Mouse (Mus musculus) midbrain, embryonic 10.5 days (tissue): ENCODE results near the gene Krt36. TPM values are rescaled to one million over a fixed set of nuclear protein-coding genes. Genes with fewer than 3 reads are reported as not detected.

Source experiments
- DNase-seq: peaks from one replicate; pipeline ENCODE4 v3.0.0-alpha.2; 2017; ENCODE audit warnings: low spot score
- H3K27ac ChIP-seq: fragments of 300-500 bp; sonication (generic); replicated peaks from 2 replicates; pipeline ENCODE4 v1.5.1; 2016; ENCODE audit warnings: mild to moderate bottlenecking
- H3K27me3 ChIP-seq: fragments of 300-500 bp; sonication (generic); 2 replicates; pipeline ENCODE4 v1.6.1; 2016; ENCODE audit warnings: low read depth, mild to moderate bottlenecking; ENCODE audit not compliant: poor library complexity, severe bottlenecking
- H3K36me3 ChIP-seq: fragments of 300-500 bp; sonication (generic); 2 replicates; pipeline ENCODE4 v1.6.1; 2016; ENCODE audit warnings: mild to moderate bottlenecking, moderate library complexity
- H3K4me1 ChIP-seq: fragments of 300-500 bp; sonication (generic); 2 replicates; pipeline ENCODE4 v1.6.1; 2016
- H3K4me3 ChIP-seq: fragments of 300-500 bp; sonication (generic); 2 replicates; pipeline ENCODE4 v1.5.1; 2016; ENCODE audit warnings: mild to moderate bottlenecking, moderate library complexity
- H3K9me3 ChIP-seq: fragments of 300-500 bp; sonication (generic); replicated peaks from 2 replicates; pipeline ENCODE4 v1.6.1; 2016; ENCODE audit warnings: mild to moderate bottlenecking
- WGBS: fragments of 180-500 bp; shearing (Covaris S2); methylation state at CpG from one replicate; pipeline ENCODE4 v1.1.7; 2016; 5-methylcytosine and 5-hydroxymethylcytosine counted together
- polyA plus RNA-seq: library from polyadenylated mRNA; unstranded; fragments of >200 nt; fragmentation: Nextera tagmentation; extraction: Ambion mirVana; gene quantifications from 2 replicates; pipeline ENCODE4 v1.2.1, GENCODE M21; 2016

Krt36 gene
- polyA plus RNA-seq: not detected in 2 replicates

GRCm38 (mm10) chr11:100105576-100106122 lies at the start of gene Krt36:
TSS of gene Krt36 (minus strand) at chr11:100105626.
- H3K27ac ChIP-seq: no peak within 1 kb of the TSS

GRCm38 (mm10) chr11:100148615-100149330 lies 43.3 kb upstream of the Krt36 start, which contains the start of gene Krt19:
TSS of gene Krt19 (minus strand) at chr11:100148665.
- H3K4me1 ChIP-seq: peaks cover 25% of the 10 kb centered on the region
- no peaks in the 10 kb centered on the region for H3K9me3 ChIP-seq
- H3K36me3 ChIP-seq: no peaks in the 10 kb centered on the region
- 50% methylated on average over 9 of the region's 9 CpGs for WGBS
- DNase-seq: no peak
- peaks cover 44% of the 10 kb centered on the region for H3K27me3 ChIP-seq
- no peak within 1 kb of the TSS for H3K4me3 ChIP-seq
- H3K27ac ChIP-seq: no peak within 1 kb of the TSS

More at GRCm38 (mm10) chr11:100105576-100106122, at the start of gene Krt36:
- H3K36me3 ChIP-seq: no peaks in the 10 kb centered on the region
- H3K9me3 ChIP-seq: no peaks in the 10 kb centered on the region
- DNase-seq: no peak
- WGBS: 92% methylated on average over 6 of the region's 6 CpGs
- no peaks in the 10 kb centered on the region; the same call in 1 of the 2 replicates for H3K4me1 ChIP-seq
- no peak within 1 kb of the TSS for H3K4me3 ChIP-seq
- no peaks in the 10 kb centered on the region for H3K27me3 ChIP-seq

- WGBS: 70% methylated on average over 5 of the region's 5 CpGs
- DNase-seq: no peak
- H3K9me3 ChIP-seq: no peaks in the 10 kb centered on the region
- peaks cover 48% of the 10 kb centered on the region for H3K27me3 ChIP-seq
- H3K4me3 ChIP-seq: no peak overlapping the region
- H3K27ac ChIP-seq: no peak overlapping the region
- H3K36me3 ChIP-seq: no peaks in the 10 kb centered on the region
- H3K4me1 ChIP-seq: peaks cover 25% of the 10 kb centered on the region
Measured at GRCm38 (mm10) chr11:100147566-100148353, 42.3 kb upstream of the Krt36 start.

GRCm38 (mm10) chr11:100145858-100146560 lies 40.6 kb upstream of the Krt36 start:
- peak; percentile 27 for DNase-seq

GRCm38 (mm10) chr11:100145104-100145503 lies 39.7 kb upstream of the Krt36 start:
- DNase-seq: peak; percentile 17
- WGBS: 2% methylated on average over 20 of the region's 20 CpGs
- peaks cover 48% of the 10 kb centered on the region for H3K27me3 ChIP-seq

More at GRCm38 (mm10) chr11:100145858-100146560, 40.6 kb upstream of the Krt36 start:
- peaks cover 48% of the 10 kb centered on the region for H3K27me3 ChIP-seq
- no peak overlapping the region for H3K27ac ChIP-seq
- no peaks in the 10 kb centered on the region for H3K9me3 ChIP-seq
- no peaks in the 10 kb centered on the region for H3K36me3 ChIP-seq
- 6% methylated on average over 13 of the region's 13 CpGs for WGBS
- H3K4me3 ChIP-seq: peak overlapping the region; percentile 50
- H3K4me1 ChIP-seq: peaks cover 25% of the 10 kb centered on the region

GRCm38 (mm10) chr11:100140966-100141365 lies 35.5 kb upstream of the Krt36 start:
- H3K27me3 ChIP-seq: peaks cover 34% of the 10 kb centered on the region
- no peaks in the 10 kb centered on the region for H3K9me3 ChIP-seq
- no peaks in the 10 kb centered on the region for H3K36me3 ChIP-seq
- 91% methylated on average over 21 of the region's 21 CpGs for WGBS
- peaks cover 50% of the 10 kb centered on the region for H3K4me1 ChIP-seq
- H3K4me3 ChIP-seq: no peak overlapping the region
- H3K27ac ChIP-seq: no peak overlapping the region
- DNase-seq: no peak

More at GRCm38 (mm10) chr11:100145104-100145503, 39.7 kb upstream of the Krt36 start:
- no peaks in the 10 kb centered on the region for H3K9me3 ChIP-seq
- H3K4me3 ChIP-seq: peak overlapping the region; percentile 50
- H3K4me1 ChIP-seq: peaks cover 25% of the 10 kb centered on the region
- no peak overlapping the region for H3K27ac ChIP-seq
- no peaks in the 10 kb centered on the region for H3K36me3 ChIP-seq

- H3K27ac ChIP-seq: 0 out of 2 replicates have a peak overlapping the region, but pooled peaks have one; percentile 71
- H3K4me1 ChIP-seq: peaks cover 42% of the 10 kb centered on the region
- H3K36me3 ChIP-seq: no peaks in the 10 kb centered on the region
- peak; percentile 17 for DNase-seq
- WGBS: 67% methylated on average over 2 of the region's 2 CpGs
- H3K27me3 ChIP-seq: peaks cover 26% of the 10 kb centered on the region
- H3K4me3 ChIP-seq: no peak overlapping the region
- H3K9me3 ChIP-seq: no peaks in the 10 kb centered on the region
Measured at GRCm38 (mm10) chr11:100139391-100139790, 34.0 kb upstream of the Krt36 start.

- no peaks in the 10 kb centered on the region for H3K9me3 ChIP-seq
- DNase-seq: no peak
- peak overlapping the region; percentile 71 for H3K27ac ChIP-seq
- H3K4me1 ChIP-seq: peaks cover 42% of the 10 kb centered on the region
- no peak overlapping the region for H3K4me3 ChIP-seq
- no peaks in the 10 kb centered on the region for H3K36me3 ChIP-seq
- H3K27me3 ChIP-seq: peaks cover 25% of the 10 kb centered on the region
- 42% methylated on average over 7 of the region's 7 CpGs for WGBS
Measured at GRCm38 (mm10) chr11:100138809-100139208, 33.4 kb upstream of the Krt36 start.

GRCm38 (mm10) chr11:100137693-100138092 lies 32.3 kb upstream of the Krt36 start:
- Histone ChIP-seq H3K36me3 (no peaks in the 10 kb centered on the region), H3K4me1 (peaks cover 42% of the 10 kb centered on the region), H3K4me3 (no peak overlapping the region), H3K27ac (peak overlapping the region; percentile 42), H3K9me3 (no peaks in the 10 kb centered on the region), H3K27me3 (peaks cover 29% of the 10 kb centered on the region)
- DNase-seq: peak; percentile 14
- WGBS: 64% methylated on average over 5 of the region's 5 CpGs

GRCm38 (mm10) chr11:100136559-100136958 lies 31.1 kb upstream of the Krt36 start:
- Histone ChIP-seq H3K9me3 (no peaks in the 10 kb centered on the region), H3K4me3 (no peak overlapping the region), H3K4me1 (peaks cover 42% of the 10 kb centered on the region), H3K27me3 (peaks cover 29% of the 10 kb centered on the region), H3K27ac (peak overlapping the region; percentile 43), H3K36me3 (no peaks in the 10 kb centered on the region)
- WGBS: 42% methylated on average over 5 of the region's 5 CpGs
- peak; percentile 18 for DNase-seq

- no peaks in the 10 kb centered on the region for H3K9me3 ChIP-seq
- peak within 1 kb of the TSS; percentile 43 for H3K27ac ChIP-seq
- H3K36me3 ChIP-seq: no peaks in the 10 kb centered on the region
- H3K4me1 ChIP-seq: peaks cover 42% of the 10 kb centered on the region
- no peak for DNase-seq
- H3K27me3 ChIP-seq: peaks cover 29% of the 10 kb centered on the region
- WGBS: 73% methylated on average over 7 of the region's 7 CpGs
- H3K4me3 ChIP-seq: no peak within 1 kb of the TSS
Measured at GRCm38 (mm10) chr11:100135731-100136130, 30.3 kb upstream of the Krt36 start, which contains the start of gene Krt15. TSS of gene Krt15 (minus strand) at chr11:100135928.

GRCm38 (mm10) chr11:100124901-100125300 lies 19.5 kb upstream of the Krt36 start:
- Histone ChIP-seq H3K27ac (no peak overlapping the region), H3K36me3 (no peaks in the 10 kb centered on the region), H3K4me1 (no peaks in the 10 kb centered on the region), H3K4me3 (no peak overlapping the region), H3K9me3 (no peaks in the 10 kb centered on the region), H3K27me3 (no peaks in the 10 kb centered on the region)
- WGBS: 84% methylated on average over 7 of the region's 7 CpGs
- no peak for DNase-seq
